8 mouse cellular contexts compared by ENCODE assay signal in the genomic region with DNA sequence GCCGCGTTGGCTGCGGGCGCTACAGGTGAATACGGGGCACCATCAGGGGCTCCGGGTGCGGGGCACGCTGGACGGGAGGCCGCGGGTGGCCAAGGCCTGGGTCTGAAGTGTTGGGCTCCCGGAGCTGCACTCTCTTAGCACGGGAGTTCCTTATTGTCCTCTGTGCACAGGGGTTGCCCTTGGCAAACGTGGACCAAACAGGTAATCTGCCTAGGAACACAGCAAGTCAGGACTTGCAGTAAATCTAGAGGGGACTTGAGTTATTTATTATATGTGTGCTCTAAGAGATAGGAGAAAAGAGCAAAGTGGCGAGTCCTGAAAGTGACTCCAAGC. TPM values are rescaled to one million over a fixed set of nuclear protein-coding genes. Genes with fewer than 3 reads are reported as not detected.
A peak's percentile ranks its signal among the peaks of the same experiment; 100 is the strongest.
DNase-seq lines count a peak whose midpoint lies in the region; ATAC-seq and TF ChIP-seq lines count a peak whose summit lies in the region.

No protein-coding gene starts in this region.

- H3K4me2 ChIP-seq in embryonic facial prominence, embryonic 13.5 days: peak overlapping the region; percentile 93
- peak overlapping the region; percentile 61 for H3K4me2 ChIP-seq in intestine, embryonic 16.5 days (ENCODE audit: low read depth, low read length)
- H3K4me2 ChIP-seq in neural tube, embryonic 14.5 days (ENCODE audit: low read depth, low read length): peak overlapping the region; percentile 56

- H3K4me1 ChIP-seq in lung, adult 2 months (ENCODE audit: control insufficient read depth, insufficient read depth, low read length): peaks cover 7% of the 10 kb centered on the region
- H3K4me1 ChIP-seq in embryonic facial prominence, embryonic 13.5 days: peaks cover 14% of the 10 kb centered on the region
- peaks cover 6% of the 10 kb centered on the region for H3K4me1 ChIP-seq in intestine, embryonic 16.5 days (ENCODE audit: control insufficient read depth, insufficient read depth, low read length)
- H3K4me1 ChIP-seq in neural tube, embryonic 14.5 days (ENCODE audit: control insufficient read depth, insufficient read depth, low read length): no peaks in the 10 kb centered on the region

- H3K9ac ChIP-seq in embryonic facial prominence, embryonic 13.5 days: peak overlapping the region; percentile 89
- H3K9ac ChIP-seq in intestine, embryonic 16.5 days (ENCODE audit: low read depth, low read length): peak overlapping the region; percentile 89
- H3K9ac ChIP-seq in neural tube, embryonic 14.5 days (replicated peaks; ENCODE audit: low read depth, low read length): peak overlapping the region; percentile 55

- H3K27ac ChIP-seq in embryonic facial prominence, embryonic 13.5 days: peak overlapping the region; percentile 86
- H3K27ac ChIP-seq in intestine, embryonic 16.5 days (ENCODE audit: low read length): peak overlapping the region; percentile 92
- 0 out of 2 replicates have a peak overlapping the region, but pooled peaks have one; percentile 31 for H3K27ac ChIP-seq in neural tube, embryonic 14.5 days (ENCODE audit: low read depth, low read length)

- peaks cover 19% of the 10 kb centered on the region for H3K36me3 ChIP-seq in embryonic facial prominence, embryonic 13.5 days
- no peaks in the 10 kb centered on the region for H3K36me3 ChIP-seq in intestine, embryonic 16.5 days (ENCODE audit: control insufficient read depth, insufficient read depth, low read length)
- peaks cover 11% of the 10 kb centered on the region for H3K36me3 ChIP-seq in neural tube, embryonic 14.5 days (ENCODE audit: control insufficient read depth, insufficient read depth, low read length)

- ATAC-seq in embryonic facial prominence, embryonic 13.5 days (ENCODE audit: insufficient number of reproducible peaks, insufficient read depth, low FRiP score, low TSS enrichment, low read depth): no peak
- ATAC-seq in intestine, embryonic 16.5 days: peak; percentile 73
- no peak for ATAC-seq in neural tube, embryonic 14.5 days (ENCODE audit: low read depth)

- DNase-seq in lung, adult 2 months: no peak
- no peak for DNase-seq in lung, adult 18-20 months
- DNase-seq in natural killer cell, adult 2 months (ENCODE audit: low spot score in 2 of 2): no peak
- no peak for DNase-seq in cerebellum, adult 9-10 months
- DNase-seq in kidney, adult 11 months: no peak

- WGBS in lung, adult 2 months: under 1% methylated on average over 15 of the region's 15 CpGs
- WGBS in embryonic facial prominence, embryonic 13.5 days: under 1% methylated on average over 15 of the region's 15 CpGs
- WGBS in intestine, embryonic 16.5 days: 0% methylated on average over 15 of the region's 15 CpGs
- WGBS in neural tube, embryonic 14.5 days: 4% methylated on average over 15 of the region's 15 CpGs

- H3K9me3 ChIP-seq in embryonic facial prominence, embryonic 13.5 days: no peaks in the 10 kb centered on the region
- H3K9me3 ChIP-seq in intestine, embryonic 16.5 days (ENCODE audit: control insufficient read depth, low read length): no peaks in the 10 kb centered on the region
- no peaks in the 10 kb centered on the region for H3K9me3 ChIP-seq in neural tube, embryonic 14.5 days (ENCODE audit: control insufficient read depth, low read length)

- TF ChIP-seq POLR2A in lung, adult 2 months (IDR thresholded peaks at IDR 0.05; ENCODE audit: borderline replicate concordance, extremely low read depth, low read depth, low read length): no peak

- peak overlapping the region; percentile 72 for H3K4me3 ChIP-seq in lung, adult 2 months (replicated peaks; ENCODE audit: extremely low read depth, low read depth, low read length)
- H3K4me3 ChIP-seq in embryonic facial prominence, embryonic 13.5 days: peak overlapping the region; percentile 80
- peak overlapping the region; percentile 88 for H3K4me3 ChIP-seq in intestine, embryonic 16.5 days (ENCODE audit: low read length)
- H3K4me3 ChIP-seq in neural tube, embryonic 14.5 days (ENCODE audit: low read depth, low read length): peak overlapping the region; percentile 60

- no peaks in the 10 kb centered on the region for H3K27me3 ChIP-seq in embryonic facial prominence, embryonic 13.5 days
- H3K27me3 ChIP-seq in intestine, embryonic 16.5 days (replicated peaks; ENCODE audit: control insufficient read depth, insufficient read depth, low read length): no peaks in the 10 kb centered on the region
- H3K27me3 ChIP-seq in neural tube, embryonic 14.5 days (ENCODE audit: control insufficient read depth, insufficient read depth, low read length): no peaks in the 10 kb centered on the region

- TF ChIP-seq CTCF in lung, adult 2 months (IDR thresholded peaks at IDR 0.05; ENCODE audit: insufficient read depth, low read length): no peak

RNA-seq across cellular contexts. Expression of gene Mcee, which starts 0.4 kb away (rescaled TPM):
- 21.0 and 21.1 TPM in 2 replicates for polyA plus RNA-seq in lung, adult 2 months (2012; rRNA removed)
- polyA plus RNA-seq in embryonic facial prominence, embryonic 13.5 days (2015; fragmentation: Nextera tagmentation; extraction: Ambion mirVana): 55.7 and 58.3 TPM in 2 replicates
- polyA plus RNA-seq in intestine, embryonic 16.5 days (2015; fragmentation: Nextera tagmentation; extraction: Ambion mirVana): 114 and 117 TPM in 2 replicates
- 40.8 and 44.8 TPM in 2 replicates for polyA plus RNA-seq in neural tube, embryonic 14.5 days (2014; fragmentation: Nextera tagmentation; extraction: Ambion mirVana)

RNA-seq across cellular contexts. Expression of gene Mphosph10, which starts 0.7 kb away (rescaled TPM):
- polyA plus RNA-seq in lung, adult 2 months (2012; rRNA removed): 0.51 and 1.3 TPM in 2 replicates
- polyA plus RNA-seq in embryonic facial prominence, embryonic 13.5 days (2015; fragmentation: Nextera tagmentation; extraction: Ambion mirVana): 48.6 and 49.5 TPM in 2 replicates
- 30.9 and 34.0 TPM in 2 replicates for polyA plus RNA-seq in intestine, embryonic 16.5 days (2015; fragmentation: Nextera tagmentation; extraction: Ambion mirVana)
- 22.9 and 29.3 TPM in 2 replicates for polyA plus RNA-seq in neural tube, embryonic 14.5 days (2014; fragmentation: Nextera tagmentation; extraction: Ambion mirVana)

RNA-seq across cellular contexts. Expression of gene Fan1, which starts 18.9 kb away (rescaled TPM):
- polyA plus RNA-seq in lung, adult 2 months (2012; rRNA removed): 2.7 and 3.8 TPM in 2 replicates
- 12.4 and 12.5 TPM in 2 replicates for polyA plus RNA-seq in embryonic facial prominence, embryonic 13.5 days (2015; fragmentation: Nextera tagmentation; extraction: Ambion mirVana)
- polyA plus RNA-seq in intestine, embryonic 16.5 days (2015; fragmentation: Nextera tagmentation; extraction: Ambion mirVana): 3.3 and 3.8 TPM in 2 replicates
- polyA plus RNA-seq in neural tube, embryonic 14.5 days (2014; fragmentation: Nextera tagmentation; extraction: Ambion mirVana): 6.4 and 6.5 TPM in 2 replicates

Comparison
In these comparisons a context has a peak if more than half of its experiments do, and no peak if none do; other contexts are left out.
1. H3K27ac ChIP-seq: peak in every context shown above with its lines; median percentile 92 in intestine, embryonic 16.5 days; 86 in embryonic facial prominence, embryonic 13.5 days; 31 in neural tube, embryonic 14.5 days.
2. RNA of gene Mphosph10, which starts 0.7 kb away (polyA plus RNA-seq): 48.6 to 49.5 TPM in embryonic facial prominence, embryonic 13.5 days, 30.9 to 34.0 TPM in intestine, embryonic 16.5 days and 22.9 to 29.3 TPM in neural tube, embryonic 14.5 days; 0.51 to 1.3 TPM in lung, adult 2 months; every median in the first group is over 10 times any median in the second.
3. Peak in every context shown above with its lines, with median percentiles within 50 percentile points of each other: H3K4me3 ChIP-seq, H3K4me2 ChIP-seq and H3K9ac ChIP-seq.